Mouse (Mus musculus) stomach, postnatal 0 days (tissue): Measurements from ENCODE around the gene Kifc5b. TPM values are rescaled to one million over a fixed set of nuclear protein-coding genes. Genes with fewer than 3 reads are reported as not detected.

ENCODE experiments used
- ATAC-seq: fragments of 200-750 bp; cut with Nextera tagmentation; 2 replicates; pipeline ENCODE4 v1.8.0; 2017; ENCODE audit not compliant: low FRiP score, low TSS enrichment
- DNase-seq: peaks from one replicate; pipeline ENCODE4 v3.0.0-alpha.2; 2016; ENCODE audit warnings: low spot score
- H3K27ac ChIP-seq: fragments of 300-500 bp; sonication (generic); replicated peaks from 2 replicates; pipeline ENCODE4 v1.5.1; 2014; ENCODE audit warnings: mild to moderate bottlenecking, control low read depth
- H3K27me3 ChIP-seq: fragments of 300-500 bp; sonication (generic); 2 replicates; pipeline ENCODE4 v1.6.1; 2014; ENCODE audit warnings: low read length; ENCODE audit not compliant: control insufficient read depth, insufficient read depth
- H3K36me3 ChIP-seq: fragments of 300-500 bp; sonication (generic); 2 replicates; pipeline ENCODE4 v1.6.1; 2014; ENCODE audit warnings: low read length, mixed read lengths; ENCODE audit not compliant: control insufficient read depth, insufficient read depth
- H3K4me1 ChIP-seq: fragments of 300-500 bp; sonication (generic); replicated peaks from 2 replicates; pipeline ENCODE4 v1.6.1; 2014; ENCODE audit warnings: antibody characterized with exemption; ENCODE audit not compliant: control insufficient read depth, insufficient read depth
- H3K4me2 ChIP-seq: fragments of 300-500 bp; sonication (generic); replicated peaks from 2 replicates; pipeline ENCODE4 v1.6.1; 2014; ENCODE audit warnings: low read depth, mild to moderate bottlenecking, control low read depth, moderate library complexity
- H3K4me3 ChIP-seq: fragments of 300-500 bp; sonication (generic); 2 replicates; pipeline ENCODE4 v1.5.1; 2014; ENCODE audit warnings: low read depth, low read length, control low read depth
- H3K9ac ChIP-seq: fragments of 300-500 bp; sonication (generic); 2 replicates; pipeline ENCODE4 v1.6.1; 2014; ENCODE audit warnings: mild to moderate bottlenecking, low read length, control low read depth, mixed read lengths
- H3K9me3 ChIP-seq: fragments of 300-500 bp; sonication (generic); 2 replicates; pipeline ENCODE4 v1.6.1; 2016; ENCODE audit warnings: low read length; ENCODE audit not compliant: control insufficient read depth
- CTCF ChIP-seq: IDR thresholded peaks from 2 replicates; pipeline ENCODE4 v1.5.1; 2016; ENCODE audit warnings: antibody characterized with exemption, low read depth, mild to moderate bottlenecking, moderate library complexity
- EP300 ChIP-seq: optimal IDR thresholded peaks from 2 replicates; pipeline ENCODE3; 2016; ENCODE audit warnings: antibody characterized with exemption
- WGBS: fragments of 180-500 bp; shearing (Covaris S2); extraction: QIAGEN DNeasy Blood & Tissue Kit; methylation state at CpG from one replicate; pipeline ENCODE4 v1.1.7; 2014; 5-methylcytosine and 5-hydroxymethylcytosine counted together
- polyA plus RNA-seq: library from polyadenylated mRNA; unstranded; fragments of >200 nt; fragmentation: Nextera tagmentation; extraction: Ambion mirVana; gene quantifications from 2 replicates; pipeline ENCODE4 v1.2.1, GENCODE M21; 2015

Gene Kifc5b
- polyA plus RNA-seq, 1 experiment from 2014 or later: 1.5 TPM

GRCm38 (mm10) chr17:26948316-26949050 lies 31.6 kb downstream of the Kifc5b start:
- peak overlapping the region; percentile 67 for H3K9ac ChIP-seq
- no peaks in the 10 kb centered on the region for H3K27me3 ChIP-seq
- under 1% methylated on average over 39 of the region's 87 CpGs for WGBS
- H3K36me3 ChIP-seq: no peaks in the 10 kb centered on the region
- peak; percentile 52 for DNase-seq
- peaks cover 4% of the 10 kb centered on the region for H3K4me1 ChIP-seq
- no peak for ATAC-seq
- 0 out of 2 replicates have a peak overlapping the region, but pooled peaks have one; percentile 9 for H3K27ac ChIP-seq
- TF ChIP-seq EP300: no peak
- peak; percentile 22 for TF ChIP-seq CTCF
- H3K9me3 ChIP-seq: no peaks in the 10 kb centered on the region
- peak overlapping the region; percentile 59 for H3K4me3 ChIP-seq
- H3K4me2 ChIP-seq: peak overlapping the region; percentile 100

- H3K27ac ChIP-seq: no peak overlapping the region
- H3K4me3 ChIP-seq: peak overlapping the region; percentile 59
- H3K4me1 ChIP-seq: peaks cover 4% of the 10 kb centered on the region
- peak; percentile 21 for ATAC-seq
- H3K9ac ChIP-seq: peak overlapping the region; percentile 67; the same call in 1 of the 2 replicates
- no peaks in the 10 kb centered on the region for H3K27me3 ChIP-seq
- DNase-seq: no peak
- 13% methylated on average over 13 of the region's 14 CpGs for WGBS
- no peaks in the 10 kb centered on the region for H3K36me3 ChIP-seq
- H3K9me3 ChIP-seq: no peaks in the 10 kb centered on the region
- peak overlapping the region; percentile 100 for H3K4me2 ChIP-seq
- peak; percentile 56 for TF ChIP-seq CTCF
- no peak for TF ChIP-seq EP300
Observed at GRCm38 (mm10) chr17:26949051-26949577, 32.2 kb downstream of the Kifc5b start.

- Histone ChIP-seq H3K9ac (no peak overlapping the region), H3K27me3 (no peaks in the 10 kb centered on the region)
Observed at GRCm38 (mm10) chr17:26949866-26950265, 33.0 kb downstream of the Kifc5b start.

GRCm38 (mm10) chr17:26950560-26951288 lies 33.8 kb downstream of the Kifc5b start:
- ATAC-seq (no peak), DNase-seq (no peak)
- Histone ChIP-seq H3K4me2 (peak overlapping the region; percentile 49), H3K9ac (peak overlapping the region; percentile 43), H3K4me3 (peak overlapping the region; percentile 26), H3K27ac (no peak overlapping the region), H3K9me3 (no peaks in the 10 kb centered on the region), H3K4me1 (peaks cover 4% of the 10 kb centered on the region), H3K36me3 (no peaks in the 10 kb centered on the region), H3K27me3 (no peaks in the 10 kb centered on the region)
- whole genome bisulfite sequencing: 27% methylated on average over 7 of the region's 7 CpGs
- TF ChIP-seq EP300 (no peak), CTCF (no peak)

More at GRCm38 (mm10) chr17:26949866-26950265, 33.0 kb downstream of the Kifc5b start:
- TF ChIP-seq EP300 (no peak), CTCF (no peak)
- Histone ChIP-seq H3K36me3 (no peaks in the 10 kb centered on the region), H3K27ac (no peak overlapping the region), H3K4me2 (no peak overlapping the region), H3K9me3 (no peaks in the 10 kb centered on the region), H3K4me3 (no peak overlapping the region), H3K4me1 (peaks cover 4% of the 10 kb centered on the region)
- 39% methylated on average over 5 of the region's 5 CpGs for whole genome bisulfite sequencing
- ATAC-seq: no peak
- DNase-seq: no peak

GRCm38 (mm10) chr17:26951406-26951805 lies 34.5 kb downstream of the Kifc5b start:
- TF ChIP-seq CTCF (no peak), EP300 (no peak)
- peaks cover 4% of the 10 kb centered on the region for H3K4me1 ChIP-seq
- H3K4me2 ChIP-seq: peak overlapping the region; percentile 49
- DNase-seq (peak; percentile 78), ATAC-seq (peak; percentile 39; the same call in 1 of the 2 replicates)
- H3K9me3 ChIP-seq: no peaks in the 10 kb centered on the region
- no peaks in the 10 kb centered on the region for H3K27me3 ChIP-seq
- peak overlapping the region; percentile 26 for H3K4me3 ChIP-seq
- no peaks in the 10 kb centered on the region for H3K36me3 ChIP-seq
- peak overlapping the region; percentile 43 for H3K9ac ChIP-seq
- 2% methylated on average over 8 of the region's 11 CpGs for WGBS
- no peak overlapping the region for H3K27ac ChIP-seq
